Mouse (Mus musculus) limb, embryonic 14.5 days (tissue): Measurements from ENCODE around the gene Tnr. TPM values are rescaled to one million over a fixed set of nuclear protein-coding genes. Genes with fewer than 3 reads are reported as not detected.

Experiments
- ATAC-seq: fragments of 200-750 bp; cut with Nextera tagmentation; 2 replicates; pipeline ENCODE4 v1.8.0; 2017; ENCODE audit warnings: low read depth, moderate number of reproducible peaks, moderate TSS enrichment; ENCODE audit not compliant: low FRiP score
- DNase-seq: peaks from one replicate; pipeline ENCODE4 v3.0.0-alpha.2; 2015; ENCODE audit warnings: low spot score
- H3K27ac ChIP-seq: fragments of 300-500 bp; sonication (generic); replicated peaks from 2 replicates; pipeline ENCODE4 v1.5.1; 2014; ENCODE audit warnings: low read depth, mild to moderate bottlenecking, low read length, moderate library complexity, mixed read lengths
- H3K27me3 ChIP-seq: fragments of 300-500 bp; sonication (generic); 2 replicates; pipeline ENCODE4 v1.6.1; 2014; ENCODE audit warnings: low read length, mixed read lengths; ENCODE audit not compliant: control insufficient read depth, insufficient read depth
- H3K36me3 ChIP-seq: fragments of 300-500 bp; sonication (generic); 2 replicates; pipeline ENCODE4 v1.6.1; 2014; ENCODE audit warnings: mild to moderate bottlenecking, low read length, moderate library complexity, mixed read lengths; ENCODE audit not compliant: control insufficient read depth, insufficient read depth
- H3K4me1 ChIP-seq: fragments of 300-500 bp; sonication (generic); 2 replicates; pipeline ENCODE4 v1.6.1; 2014; ENCODE audit warnings: antibody characterized with exemption, low read length, mixed read lengths; ENCODE audit not compliant: control insufficient read depth, insufficient read depth
- H3K4me2 ChIP-seq: fragments of 300-500 bp; sonication (generic); replicated peaks from 2 replicates; pipeline ENCODE4 v1.6.1; 2014; ENCODE audit warnings: low read depth, mild to moderate bottlenecking, low read length, moderate library complexity; ENCODE audit not compliant: severe bottlenecking
- H3K4me3 ChIP-seq: fragments of 300-500 bp; sonication (generic); replicated peaks from 2 replicates; pipeline ENCODE4 v1.5.1; 2014; ENCODE audit warnings: low read length
- H3K9ac ChIP-seq: fragments of 300-500 bp; sonication (generic); 2 replicates; pipeline ENCODE4 v1.6.1; 2014; ENCODE audit warnings: mild to moderate bottlenecking, low read depth, low read length, moderate library complexity; ENCODE audit not compliant: severe bottlenecking
- H3K9me3 ChIP-seq: fragments of 300-500 bp; sonication (generic); 2 replicates; pipeline ENCODE4 v1.6.1; 2016; ENCODE audit warnings: low read length; ENCODE audit not compliant: control insufficient read depth
- POLR2A ChIP-seq: fragments of 200-500 bp; IDR thresholded peaks from 2 replicates; pipeline ENCODE4 v1.8.0; 2012; ENCODE audit warnings: inconsistent platforms, mild to moderate bottlenecking, moderate library complexity, borderline replicate concordance; ENCODE audit not compliant: insufficient read depth, insufficient read length; ENCODE audit errors: extremely low read depth
- WGBS: fragments of 180-500 bp; shearing (Covaris S2); extraction: QIAGEN DNeasy Blood & Tissue Kit; methylation state at CpG from one replicate; pipeline ENCODE4 v1.1.7; 2014; 5-methylcytosine and 5-hydroxymethylcytosine counted together
- polyA plus RNA-seq, 2 experiments: library from polyadenylated mRNA; depleted of rRNA in 1 of 2; stranded (reverse) in 1 of 2; unstranded in 1 of 2; fragments of >200 nt; fragmentation: Nextera tagmentation in 1 of 2; extraction: Ambion mirVana in 1 of 2; gene quantifications; 2 replicates each; pipeline versions ENCODE4 v1.2.1 to v1.2.3; 2012 to 2014

The Tnr gene
- polyA plus RNA-seq, 2 experiments, result 0.03 to 0.15 TPM

DNA sequence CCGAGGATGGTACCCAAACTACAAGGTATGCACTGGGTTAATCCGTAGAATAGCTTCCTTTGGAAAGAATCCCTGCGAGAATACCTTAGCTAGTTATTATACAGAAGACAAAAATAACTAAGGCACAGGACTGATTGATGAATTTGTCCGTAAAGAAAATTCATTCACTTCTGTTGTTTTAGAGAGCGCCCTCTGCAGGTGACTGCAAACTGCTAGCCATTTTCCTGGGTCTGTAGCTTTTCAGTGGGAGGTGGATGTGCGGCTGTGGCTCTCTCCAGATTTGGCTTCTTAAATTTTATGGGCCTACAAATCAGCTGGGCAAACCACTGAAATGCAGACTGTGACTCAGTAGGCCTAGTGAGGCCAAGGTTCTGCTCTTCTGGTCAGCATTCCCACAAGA, 42.5 kb downstream of the Tnr start:
- TF ChIP-seq POLR2A, result no peak
- Histone ChIP-seq H3K4me2 (no peak overlapping the region), H3K27ac (no peak overlapping the region), H3K27me3 (no peaks in the 10 kb centered on the region), H3K9me3 (no peaks in the 10 kb centered on the region), H3K9ac (no peak overlapping the region), H3K36me3 (no peaks in the 10 kb centered on the region), H3K4me3 (no peak overlapping the region), H3K4me1 (no peaks in the 10 kb centered on the region)
- ATAC-seq (no peak), DNase-seq (no peak)
- 76% methylated on average over 6 of the region's 6 CpGs for WGBS

DNA sequence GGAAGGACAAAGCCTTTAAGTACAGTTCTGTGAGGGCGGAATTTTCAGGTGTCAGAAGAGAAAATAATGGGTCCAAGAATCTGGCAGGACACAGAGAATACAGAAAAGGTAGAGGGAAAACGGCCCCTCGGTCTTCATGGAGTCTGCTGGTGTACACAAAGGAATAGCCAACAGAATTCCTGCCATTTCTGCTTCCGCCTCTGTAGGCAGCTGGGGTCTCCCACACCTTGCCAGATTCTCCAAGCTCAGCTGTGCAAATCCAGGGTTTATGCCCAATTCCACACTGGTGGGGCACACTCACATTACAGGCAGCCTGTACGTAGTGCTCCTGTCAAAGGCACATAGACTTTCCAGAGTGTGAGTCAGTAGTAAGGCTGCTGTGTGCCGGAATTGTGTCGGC, 43.6 kb downstream of the Tnr start:
- Histone ChIP-seq H3K27ac (no peak overlapping the region), H3K27me3 (no peaks in the 10 kb centered on the region), H3K9me3 (no peaks in the 10 kb centered on the region), H3K9ac (no peak overlapping the region), H3K4me3 (no peak overlapping the region), H3K4me2 (no peak overlapping the region), H3K36me3 (no peaks in the 10 kb centered on the region), H3K4me1 (no peaks in the 10 kb centered on the region)
- no peak for ATAC-seq
- no peak for TF ChIP-seq POLR2A
- no peak for DNase-seq
- 74% methylated on average over 7 of the region's 7 CpGs for WGBS

DNA sequence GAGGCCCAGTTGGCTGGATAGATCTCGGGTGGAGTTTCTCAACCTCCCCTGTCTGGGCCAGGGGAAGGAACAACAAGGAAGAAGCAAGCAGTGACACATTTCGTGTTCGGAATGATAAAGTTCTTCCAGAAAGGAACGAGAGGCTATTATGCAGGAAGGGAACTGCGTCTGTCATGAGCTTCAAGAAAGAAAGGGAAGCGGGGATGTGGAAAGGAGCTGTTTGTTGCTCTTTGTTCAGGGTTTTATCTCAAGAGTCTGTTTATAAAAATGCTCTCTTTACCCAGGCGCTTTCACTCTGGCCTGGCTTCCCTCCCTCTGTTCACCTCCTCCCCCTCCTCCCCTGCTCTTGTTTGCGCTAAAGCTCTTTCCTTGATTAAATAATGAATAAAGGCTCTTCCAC, 46.7 kb downstream of the Tnr start:
- no peak for ATAC-seq
- Histone ChIP-seq H3K27me3 (no peaks in the 10 kb centered on the region), H3K4me1 (no peaks in the 10 kb centered on the region), H3K4me3 (no peak overlapping the region), H3K9me3 (no peaks in the 10 kb centered on the region), H3K9ac (no peak overlapping the region), H3K36me3 (no peaks in the 10 kb centered on the region), H3K27ac (no peak overlapping the region), H3K4me2 (no peak overlapping the region)
- TF ChIP-seq POLR2A, result no peak
- no peak for DNase-seq
- WGBS, result 59% methylated on average over 8 of the region's 8 CpGs

DNA sequence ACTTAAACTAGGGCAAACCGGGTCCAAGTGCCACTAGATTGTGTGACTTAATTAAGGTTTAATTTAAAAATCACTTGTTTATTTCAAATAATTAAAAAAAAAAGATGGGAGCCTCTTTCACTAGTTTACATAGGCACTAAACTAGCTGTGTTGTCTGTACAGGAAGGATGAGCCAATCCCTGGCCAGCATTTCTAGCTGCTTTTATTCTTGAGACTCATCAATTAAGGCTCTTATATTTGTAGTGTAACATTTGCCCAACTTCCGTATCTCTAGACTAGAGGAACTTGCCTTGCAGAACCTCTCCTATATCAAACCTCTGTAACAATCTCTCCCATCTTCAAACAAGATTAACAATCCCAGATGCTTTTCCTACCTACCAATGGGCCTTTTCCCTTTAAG, 47.3 kb downstream of the Tnr start:
- TF ChIP-seq POLR2A, result no peak
- Histone ChIP-seq H3K9me3 (no peaks in the 10 kb centered on the region), H3K9ac (no peak overlapping the region), H3K27ac (no peak overlapping the region), H3K27me3 (no peaks in the 10 kb centered on the region), H3K4me3 (no peak overlapping the region), H3K36me3 (no peaks in the 10 kb centered on the region), H3K4me2 (no peak overlapping the region), H3K4me1 (no peaks in the 10 kb centered on the region)
- WGBS, result 79% methylated on average over 2 of the region's 2 CpGs
- ATAC-seq (no peak), DNase-seq (no peak)

DNA sequence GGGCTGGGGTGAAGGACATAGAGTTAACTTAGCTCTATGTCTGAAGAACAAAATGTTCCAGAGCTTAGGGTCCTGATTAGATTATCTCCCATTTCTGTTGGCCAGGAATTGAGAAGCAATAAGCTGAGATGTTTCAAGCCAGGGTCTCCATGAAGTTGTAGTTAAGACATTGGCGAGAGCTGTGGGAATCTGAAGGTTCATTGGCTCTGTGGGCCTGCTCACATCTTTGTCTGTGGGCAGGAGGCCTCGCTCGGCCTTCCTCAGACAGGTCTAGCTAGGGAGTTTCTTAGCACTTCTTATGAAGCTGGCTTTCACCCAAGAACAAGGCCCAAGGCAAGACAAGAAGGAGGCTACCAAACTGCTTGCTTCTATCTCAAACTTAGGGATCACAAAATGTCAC, 48.4 kb downstream of the Tnr start:
- whole genome bisulfite sequencing, result 85% methylated on average over 3 of the region's 3 CpGs
- DNase-seq, result no peak

DNA sequence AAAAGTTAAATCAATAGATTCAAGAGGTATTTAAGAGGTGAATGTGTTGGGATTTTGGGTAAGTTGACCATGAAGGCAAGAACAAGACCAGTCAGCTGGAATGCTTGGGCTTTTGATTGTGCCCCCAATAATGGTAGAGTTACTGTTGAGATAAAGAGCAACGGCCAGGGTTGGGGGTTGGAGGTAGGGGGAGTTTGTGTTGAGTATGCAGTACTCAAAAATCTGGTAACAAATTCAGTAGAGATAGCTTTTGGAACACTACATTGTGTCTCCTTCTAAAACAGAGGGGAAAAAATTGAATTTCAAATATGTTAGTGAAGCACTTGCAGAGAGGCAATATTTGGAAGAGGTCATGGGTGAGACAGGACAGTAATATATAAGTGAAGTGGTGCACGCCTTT, 49.5 kb downstream of the Tnr start:
- Histone ChIP-seq H3K4me3 (no peak overlapping the region), H3K36me3 (no peaks in the 10 kb centered on the region), H3K9me3 (no peaks in the 10 kb centered on the region), H3K27ac (no peak overlapping the region), H3K9ac (no peak overlapping the region), H3K4me2 (no peak overlapping the region), H3K4me1 (no peaks in the 10 kb centered on the region), H3K27me3 (no peaks in the 10 kb centered on the region)
- WGBS, result 78% methylated on average over 2 of the region's 2 CpGs
- no peak for ATAC-seq
- no peak for TF ChIP-seq POLR2A
- no peak for DNase-seq

More for the DNA sequence above, 48.4 kb downstream of the Tnr start:
- Histone ChIP-seq H3K9me3 (no peaks in the 10 kb centered on the region), H3K36me3 (no peaks in the 10 kb centered on the region), H3K27me3 (no peaks in the 10 kb centered on the region), H3K4me1 (no peaks in the 10 kb centered on the region), H3K4me2 (no peak overlapping the region), H3K27ac (no peak overlapping the region), H3K9ac (no peak overlapping the region), H3K4me3 (no peak overlapping the region)
- TF ChIP-seq POLR2A, result no peak
- no peak for ATAC-seq
